Mouse (Mus musculus) embryo, embryonic 11.5 days (tissue): ENCODE data around the gene Zfp53.

ENCODE experiments used
- DNase-seq: peaks from one replicate; pipeline ENCODE4 v3.0.0-alpha.2; 2012; ENCODE audit warnings: low read depth, low spot score

Gene Zfp53

DNA sequence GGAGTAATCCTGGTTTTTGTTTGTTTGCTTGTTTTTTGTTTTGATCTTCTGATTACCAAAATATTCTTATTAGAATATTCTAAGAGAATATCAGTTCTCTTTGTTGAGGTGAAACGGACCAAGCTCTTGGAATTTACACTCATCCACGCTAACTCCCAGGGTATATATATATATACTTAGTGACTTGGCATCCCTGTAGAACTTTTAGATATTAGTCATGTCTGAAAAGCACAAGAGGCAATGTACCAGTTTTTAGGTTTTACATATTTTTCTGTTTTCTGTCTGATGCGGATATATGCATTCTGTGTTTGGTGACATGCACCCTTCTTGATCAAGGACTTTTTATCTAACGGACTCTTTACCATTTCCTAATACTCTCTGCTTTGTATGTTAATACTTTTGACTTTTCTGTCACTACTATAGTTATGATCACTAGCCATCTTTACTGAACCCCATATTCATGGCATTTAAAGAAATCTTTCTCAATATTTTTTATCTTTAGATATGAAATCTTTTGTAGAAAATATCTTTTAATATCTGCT, 28.4 kb downstream of the Zfp53 start:
- no peak for DNase-seq

DNA sequence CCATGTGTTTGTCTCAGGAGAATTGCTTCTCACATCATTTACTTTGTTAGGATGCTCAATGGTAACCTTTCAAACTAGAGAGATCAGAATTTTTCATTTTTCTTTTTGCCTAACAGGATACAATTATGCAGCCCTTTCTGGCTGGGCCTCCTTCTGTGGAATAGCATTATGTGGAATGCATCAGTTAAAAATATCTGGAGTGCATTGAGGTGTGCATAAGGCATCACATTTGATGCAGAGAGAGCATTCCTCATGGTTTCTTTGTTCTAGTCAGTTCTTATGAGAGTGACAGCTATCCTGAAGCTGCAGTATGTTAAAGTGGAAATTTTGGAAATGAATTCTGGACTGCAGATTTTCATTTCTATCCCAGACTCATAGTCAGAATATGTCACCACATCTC, 37.5 kb downstream of the Zfp53 start:
- no peak for DNase-seq

DNA sequence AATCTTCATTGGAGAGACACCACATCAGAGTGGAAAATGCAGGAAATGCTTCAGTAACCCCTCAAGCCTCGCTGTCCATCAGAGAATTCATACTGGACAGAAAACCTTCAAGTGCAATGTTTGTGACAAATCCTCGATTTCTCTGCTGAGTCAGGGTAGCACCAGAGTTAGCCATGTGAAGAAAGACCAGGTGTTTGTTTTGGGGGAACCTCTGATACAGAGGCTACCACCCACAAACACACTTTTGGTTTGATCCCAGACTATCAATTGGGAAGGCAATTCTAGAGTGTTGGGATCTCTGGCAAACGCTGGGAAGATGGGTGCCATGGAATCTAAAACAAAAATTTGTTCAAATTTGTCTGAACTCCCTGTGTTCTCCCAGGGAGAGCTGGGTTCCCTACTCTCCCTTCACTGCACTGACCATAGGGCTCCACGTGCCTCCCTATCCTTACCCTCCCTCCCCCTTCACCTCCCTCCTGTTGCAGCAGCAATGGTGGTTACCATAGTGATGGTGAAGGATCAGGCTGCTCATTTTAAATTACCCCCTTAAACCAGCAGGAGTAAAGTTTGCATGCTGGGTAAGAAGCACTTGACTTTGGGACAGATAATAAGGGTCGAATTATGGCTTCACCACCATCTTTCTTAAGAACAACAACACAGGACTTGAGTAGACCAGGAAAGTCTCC, 42.0 kb downstream of the Zfp53 start:
- DNase-seq, result no peak

DNA sequence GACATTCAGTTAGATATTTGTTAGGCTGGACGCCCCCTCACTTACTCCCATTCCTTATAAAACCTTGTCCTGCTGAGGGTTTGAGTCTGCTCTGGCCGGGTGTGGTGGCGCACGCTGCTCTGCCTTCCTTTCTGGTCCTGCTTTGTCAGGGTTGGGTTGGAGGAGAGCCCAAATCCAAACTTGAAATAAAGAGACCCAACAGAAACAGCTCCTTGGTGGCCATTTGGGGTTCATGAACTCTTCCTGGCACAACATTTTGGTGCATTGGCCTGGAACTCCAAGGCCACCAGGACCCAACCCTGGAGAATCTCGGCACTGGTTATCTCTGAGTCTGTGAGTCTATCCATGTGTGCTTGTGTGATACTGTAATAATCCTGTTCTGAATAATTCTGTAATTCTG, 42.8 kb downstream of the Zfp53 start:
- no peak for DNase-seq

DNA sequence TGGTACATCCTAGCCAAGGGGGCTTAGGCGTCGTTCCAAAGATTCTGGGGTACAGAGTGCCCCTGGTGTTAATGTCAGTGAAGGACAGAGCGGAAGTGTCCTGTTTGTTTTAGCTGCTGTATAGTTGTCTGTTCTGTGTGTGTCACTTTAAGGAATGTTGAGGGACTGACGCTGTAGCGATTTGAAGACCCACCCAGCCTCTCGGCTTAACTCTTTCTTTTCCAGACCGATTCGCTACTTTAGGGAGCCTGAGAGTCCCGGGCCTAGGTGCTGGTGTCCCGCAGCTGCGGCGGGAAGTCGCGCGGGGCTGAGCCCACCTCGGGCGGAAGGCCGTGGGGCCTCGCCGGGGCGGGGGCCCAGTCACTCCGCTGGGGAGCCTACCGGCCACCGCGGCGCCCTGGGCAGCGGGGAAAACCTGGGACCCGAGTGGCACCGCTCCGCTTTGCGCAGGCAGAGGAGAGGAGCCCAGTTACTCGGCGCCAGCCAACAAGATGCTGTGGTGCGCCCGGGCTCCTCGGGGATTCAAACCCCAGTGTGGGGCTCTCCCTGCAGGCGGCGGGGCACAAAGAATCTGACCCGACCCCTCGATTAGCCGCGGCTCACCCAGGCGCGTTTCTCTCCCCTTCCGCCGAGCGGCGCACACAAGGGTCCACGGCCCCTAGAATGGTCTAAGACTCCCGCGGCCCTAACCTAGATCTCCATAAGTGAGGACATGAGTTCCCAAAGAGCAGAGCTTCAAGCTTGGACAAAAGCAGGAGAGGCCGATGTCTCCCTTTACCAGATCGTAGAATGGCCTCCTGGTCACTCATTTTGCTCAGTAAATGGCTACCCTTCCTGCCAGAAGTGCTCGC, 43.5 kb downstream of the Zfp53 start:
- DNase-seq, result no peak

DNA sequence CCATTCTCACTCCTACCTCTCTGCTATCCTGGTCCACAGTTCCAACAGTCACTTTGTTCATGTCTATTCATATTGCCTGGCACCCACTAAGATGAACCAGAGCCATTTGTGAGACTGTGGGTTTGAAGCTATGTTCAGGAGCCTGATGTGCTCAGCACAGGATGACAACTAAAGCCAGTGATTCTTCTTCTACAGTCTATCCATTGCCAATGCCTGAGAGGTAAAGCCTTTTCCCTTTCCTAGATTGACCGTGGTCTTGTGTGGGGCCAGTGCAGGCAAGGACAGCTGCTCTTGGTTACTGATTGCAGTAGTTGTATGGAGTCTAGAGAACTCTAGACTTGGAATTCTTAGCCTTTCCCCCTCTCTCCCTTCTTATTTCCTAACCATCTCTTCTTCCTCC, 45.2 kb downstream of the Zfp53 start:
- DNase-seq, result no peak

DNA sequence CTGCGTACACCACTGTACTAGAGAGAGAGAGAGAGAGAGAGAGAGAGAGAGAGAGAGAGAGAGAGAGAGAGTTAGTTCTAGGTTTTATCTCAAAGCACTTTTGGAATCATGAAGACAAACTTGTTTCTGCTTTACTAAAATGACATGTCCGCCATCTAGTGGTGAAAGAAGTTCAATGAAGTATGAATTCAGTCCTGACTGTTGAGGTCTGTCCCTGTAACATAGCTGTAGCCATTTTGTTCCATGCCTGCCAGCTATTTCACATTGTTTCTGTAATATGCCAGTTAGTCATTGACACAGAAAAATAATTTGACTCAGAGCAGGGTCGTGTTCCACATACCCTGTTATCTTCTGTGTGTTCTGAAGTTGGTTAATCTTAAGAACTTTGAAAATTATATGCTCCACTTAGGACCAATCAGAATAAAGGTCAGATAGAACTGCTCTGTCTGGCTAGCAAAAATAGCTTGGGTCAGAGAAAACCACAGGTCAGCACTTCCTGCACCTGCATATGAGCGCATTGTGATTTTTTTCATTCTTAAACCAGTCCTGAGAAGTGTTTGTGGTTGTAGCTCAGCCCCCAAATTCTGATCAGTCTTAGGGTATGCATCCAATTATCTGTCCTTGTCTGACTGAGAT, 45.8 kb downstream of the Zfp53 start:
- peak; percentile 75 for DNase-seq

DNA sequence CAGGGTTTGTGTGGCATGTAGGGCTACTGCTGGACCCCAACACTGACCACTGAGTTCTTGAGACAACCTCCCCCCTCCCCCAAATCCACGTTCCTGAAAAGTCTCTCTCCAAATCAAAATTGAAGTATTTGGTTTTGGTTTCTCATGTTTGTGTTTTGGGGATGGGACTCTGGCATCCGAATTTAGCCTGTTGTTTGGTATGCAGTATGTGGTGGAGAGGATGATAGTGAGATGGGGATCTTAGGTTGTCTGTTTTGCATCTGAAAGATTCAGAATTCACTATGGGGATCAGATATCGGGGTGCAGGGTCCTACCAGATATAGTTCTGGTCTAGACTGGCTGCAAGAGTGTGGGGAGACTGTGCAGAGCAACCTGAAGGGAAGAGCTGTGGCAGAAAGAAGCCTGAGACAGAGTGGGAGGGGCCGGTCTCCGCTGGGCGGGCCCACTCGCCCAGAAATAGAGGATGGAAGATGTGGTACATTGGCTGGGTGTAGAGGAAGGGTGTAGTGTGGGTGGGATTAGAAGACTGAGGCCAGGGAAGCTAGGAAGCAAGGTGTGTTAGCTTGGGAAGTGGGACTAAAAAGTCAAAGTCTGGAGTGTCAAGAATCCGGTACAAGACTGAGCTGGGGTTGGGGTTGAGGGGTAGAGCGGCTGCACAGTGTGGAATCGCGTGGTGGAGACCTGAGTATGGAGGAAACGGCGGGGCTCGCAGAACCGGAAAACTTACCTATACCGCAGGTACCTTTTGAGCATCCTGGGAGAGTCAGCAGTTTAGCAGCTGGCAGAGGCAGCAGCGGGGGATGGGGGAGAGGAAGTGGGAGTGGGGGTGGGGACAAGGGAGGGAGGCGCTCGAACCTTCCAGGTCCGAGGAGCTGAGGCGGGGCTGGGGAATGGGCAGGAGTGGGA, 46.6 kb downstream of the Zfp53 start, which contains the start of gene Zfp52:
Gene Zfp52, plus strand, starts transcription at position 444 of the 906 bp plus-strand sequence.
- DNase-seq, result no peak

DNA sequence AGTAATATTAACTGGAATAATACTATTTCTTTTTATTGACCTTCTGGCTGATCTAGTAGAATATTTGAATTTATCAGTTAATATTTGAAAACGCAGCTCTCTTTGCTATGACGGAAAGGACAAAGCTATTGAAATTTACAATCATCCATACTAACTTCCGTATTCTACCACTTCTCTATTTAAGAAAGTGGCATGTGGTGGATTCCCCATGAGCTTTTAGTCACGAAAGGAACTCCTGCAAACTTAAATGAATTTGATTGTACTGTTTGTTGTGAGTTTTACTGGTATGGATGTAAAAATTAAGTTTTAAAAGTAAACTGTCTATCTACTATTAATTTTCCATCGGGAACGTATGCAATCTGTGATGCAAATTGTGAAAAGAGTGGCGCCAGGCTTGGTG, 47.3 kb downstream of the Zfp53 start:
- DNase-seq, result no peak

DNA sequence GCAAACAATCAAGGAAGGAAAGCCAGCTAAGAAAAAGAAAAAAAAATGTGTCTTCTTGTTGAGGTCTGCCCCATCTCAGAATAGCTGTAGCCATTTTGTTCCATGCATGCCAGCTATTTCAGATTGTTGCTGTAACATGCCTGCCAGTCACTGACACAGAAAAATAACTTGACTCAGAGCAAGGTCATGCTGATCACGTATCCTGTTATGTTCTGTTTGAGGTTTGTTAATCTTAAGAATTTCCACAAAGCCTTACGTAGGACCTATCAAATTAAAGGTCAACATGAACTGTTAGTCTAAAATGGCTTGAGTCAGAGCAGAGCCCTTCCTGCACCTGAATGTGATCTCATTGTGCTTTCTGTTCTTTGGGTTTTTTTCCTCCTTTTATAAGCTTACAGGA, 47.9 kb downstream of the Zfp53 start:
- DNase-seq, result no peak

DNA sequence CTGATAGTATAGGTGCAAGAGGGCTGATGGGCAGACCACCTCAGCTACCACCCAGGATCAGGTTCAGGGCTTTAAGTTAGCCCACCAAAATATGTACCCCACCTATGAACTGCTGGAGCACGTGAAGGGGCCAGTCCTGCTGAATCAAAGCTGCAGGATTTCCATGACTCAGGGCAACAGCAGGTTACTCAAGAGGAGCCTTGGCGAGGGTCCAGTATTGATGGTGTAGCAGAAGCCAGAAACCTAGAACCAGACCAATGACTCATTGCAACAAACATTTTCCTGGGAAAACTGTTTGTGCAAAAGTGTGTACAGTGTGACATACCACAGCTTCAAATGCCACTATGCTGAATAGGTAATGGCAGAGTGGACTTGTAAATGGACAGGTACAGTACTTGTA, 69.0 kb downstream of the Zfp53 start:
- no peak for DNase-seq
